Mouse (Mus musculus): ENCODE results near the gene Glrx5. TPM values are rescaled to one million over a fixed set of nuclear protein-coding genes. Genes with fewer than 3 reads are reported as not detected.
A peak's percentile ranks its signal among the peaks of the same experiment; 100 is the strongest.

Gene Glrx5
- total RNA-seq (2021), result 10 to 100 TPM; 60.5 to 69.7 TPM
- long read RNA-seq, experiment 1, transcript Glrx5-201 (2 exons, 2,925 nt), result major isoform, 95 of 129 reads
- long read RNA-seq, experiment 1, partial matches to known transcripts, result 31 of 129 reads
- long read RNA-seq, experiment 1, other reads (novel, unspliced or antisense), result 3 of 129 reads
- long read RNA-seq, experiment 2, transcript Glrx5-201 (2 exons, 2,925 nt), result major isoform, 130 of 161 reads
- long read RNA-seq, experiment 2, partial matches to known transcripts, result 28 of 161 reads
- long read RNA-seq, experiment 2, other reads (novel, unspliced or antisense), result 3 of 161 reads

DNA sequence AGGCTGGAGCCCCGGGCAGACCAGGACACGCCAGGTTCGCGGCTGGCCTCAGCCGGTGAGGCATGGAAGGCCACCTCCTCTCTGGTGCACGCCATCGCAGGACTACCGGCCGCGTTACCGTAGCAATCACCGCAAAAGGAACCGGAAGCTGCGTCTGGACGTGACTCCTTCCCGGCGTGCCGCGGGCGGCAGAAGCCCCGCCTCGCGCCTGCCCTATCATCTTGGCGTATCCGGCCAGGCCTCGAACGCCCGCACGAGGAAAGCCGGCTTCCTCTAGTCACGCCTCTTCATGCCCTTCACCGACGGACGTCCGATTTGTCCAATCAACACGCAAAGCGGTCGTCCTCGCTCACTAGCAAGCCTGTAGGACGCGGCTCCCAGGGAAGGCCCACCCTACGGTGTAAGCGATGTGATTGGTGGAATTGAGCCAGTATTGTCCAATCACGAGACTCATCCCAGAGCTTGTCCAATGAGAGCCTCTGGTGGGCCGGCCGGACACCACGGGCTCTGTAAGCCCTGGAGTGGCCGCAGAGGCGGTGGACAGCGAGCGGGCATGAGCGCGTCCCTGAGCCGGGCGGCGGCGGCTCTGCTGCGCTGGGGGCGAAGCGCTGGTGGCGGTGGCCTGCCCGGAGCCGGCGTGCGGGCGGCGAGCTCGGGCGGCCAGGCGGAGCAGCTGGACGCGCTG is at the start of gene Glrx5:
TSS of gene Glrx5 (plus strand) at position 542 of the 685 bp plus-strand sequence.
- peak; percentile 93 for DNase-seq

DNA sequence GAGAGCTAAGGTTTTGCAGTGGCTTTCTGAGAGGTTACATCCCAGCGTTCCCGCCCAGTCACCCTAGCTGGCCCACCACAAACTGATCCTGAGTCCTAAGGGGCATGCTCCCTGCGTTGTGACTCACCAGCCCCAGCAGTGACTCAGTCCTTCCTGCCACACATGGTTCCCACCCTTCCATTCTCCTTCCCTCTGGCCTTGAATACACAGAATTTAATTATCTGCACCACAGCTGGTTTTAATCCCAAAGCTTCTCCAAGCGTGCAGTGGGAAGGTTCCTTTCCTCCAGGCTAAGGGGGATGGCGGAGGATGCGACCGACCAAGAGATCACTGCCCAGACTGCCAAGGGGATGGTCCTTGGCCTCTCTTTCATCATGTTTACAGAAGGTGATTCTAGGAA is 49.0 kb upstream of the Glrx5 start:
- DNase-seq, result no peak

DNA sequence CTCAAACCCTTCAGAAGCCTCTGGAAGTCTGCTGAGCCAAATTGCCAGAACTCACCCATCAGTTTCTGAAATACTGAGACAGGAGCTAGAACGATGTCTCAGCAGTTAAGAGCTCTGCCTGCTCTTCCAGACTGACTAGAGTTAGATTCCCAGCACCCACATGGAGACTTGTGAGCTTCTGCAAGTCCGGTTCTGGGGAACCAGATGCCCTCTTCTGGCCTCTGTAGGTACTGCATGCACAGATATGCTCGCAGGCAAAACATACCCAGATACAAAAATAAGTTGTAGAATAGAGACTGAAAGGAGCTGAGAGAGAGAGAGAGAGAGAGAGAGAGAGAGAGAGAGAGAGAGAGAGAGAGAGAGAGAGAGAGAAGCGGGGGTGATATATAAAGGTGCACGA is 47.4 kb upstream of the Glrx5 start:
- DNase-seq, result no peak

DNA sequence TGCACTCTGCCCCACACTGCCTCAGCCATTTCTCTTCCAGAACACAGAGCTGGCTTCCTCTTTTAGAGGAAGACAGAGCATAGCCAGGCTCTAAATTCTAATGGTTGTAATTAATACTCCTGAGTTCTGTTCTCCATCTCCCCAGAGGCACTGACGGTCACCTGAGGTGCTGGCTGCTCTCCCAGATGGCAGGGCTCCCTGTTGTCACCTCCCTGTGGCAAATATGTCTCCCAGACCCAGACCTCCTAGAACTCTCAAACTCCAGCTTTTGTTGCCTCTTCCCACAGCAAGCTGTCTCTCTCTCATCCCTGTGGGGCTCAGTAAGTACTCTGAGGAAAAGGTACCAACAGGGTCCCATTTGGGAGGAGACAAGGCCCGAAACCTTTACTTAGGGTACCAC is 46.5 kb upstream of the Glrx5 start:
- no peak for DNase-seq

DNA sequence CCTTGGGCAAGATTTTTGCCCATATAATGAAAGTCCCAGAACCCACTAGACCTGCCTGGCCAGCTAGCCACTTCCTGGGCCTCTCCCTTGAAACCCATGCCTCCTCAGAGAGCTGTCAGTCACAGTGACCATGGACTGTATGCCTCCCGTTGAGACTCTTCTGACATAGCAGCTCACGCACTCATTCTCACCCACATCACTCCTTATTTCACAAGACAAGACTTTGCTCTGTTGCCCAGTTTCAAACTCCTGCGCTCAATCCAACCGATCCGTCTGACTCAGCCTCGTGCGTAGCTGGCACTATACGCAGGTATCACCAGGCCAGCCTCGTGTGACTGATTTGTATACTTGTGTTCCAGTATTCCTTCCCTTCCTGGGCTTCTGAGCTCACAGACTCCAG is 45.7 kb upstream of the Glrx5 start:
- no peak for DNase-seq

DNA sequence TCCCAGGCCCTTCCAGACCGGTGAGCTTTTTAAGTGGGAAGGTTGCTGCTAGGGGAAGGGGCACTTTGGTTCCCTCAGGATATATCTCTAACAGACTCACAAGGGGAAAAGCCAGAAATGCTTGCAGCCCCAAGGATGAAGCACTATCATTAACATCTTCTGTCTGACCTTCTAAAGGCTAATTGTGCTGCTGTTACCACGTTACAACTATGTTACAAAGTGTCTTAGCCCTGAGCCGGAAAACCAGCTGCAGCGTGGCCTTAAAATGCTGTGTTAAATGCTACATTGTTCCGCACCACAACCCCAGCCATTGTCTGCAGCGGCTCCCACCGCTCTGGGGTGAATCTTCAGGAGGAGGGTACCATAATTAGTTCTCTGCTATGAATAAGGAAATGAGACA is 44.6 kb upstream of the Glrx5 start:
- no peak for DNase-seq

DNA sequence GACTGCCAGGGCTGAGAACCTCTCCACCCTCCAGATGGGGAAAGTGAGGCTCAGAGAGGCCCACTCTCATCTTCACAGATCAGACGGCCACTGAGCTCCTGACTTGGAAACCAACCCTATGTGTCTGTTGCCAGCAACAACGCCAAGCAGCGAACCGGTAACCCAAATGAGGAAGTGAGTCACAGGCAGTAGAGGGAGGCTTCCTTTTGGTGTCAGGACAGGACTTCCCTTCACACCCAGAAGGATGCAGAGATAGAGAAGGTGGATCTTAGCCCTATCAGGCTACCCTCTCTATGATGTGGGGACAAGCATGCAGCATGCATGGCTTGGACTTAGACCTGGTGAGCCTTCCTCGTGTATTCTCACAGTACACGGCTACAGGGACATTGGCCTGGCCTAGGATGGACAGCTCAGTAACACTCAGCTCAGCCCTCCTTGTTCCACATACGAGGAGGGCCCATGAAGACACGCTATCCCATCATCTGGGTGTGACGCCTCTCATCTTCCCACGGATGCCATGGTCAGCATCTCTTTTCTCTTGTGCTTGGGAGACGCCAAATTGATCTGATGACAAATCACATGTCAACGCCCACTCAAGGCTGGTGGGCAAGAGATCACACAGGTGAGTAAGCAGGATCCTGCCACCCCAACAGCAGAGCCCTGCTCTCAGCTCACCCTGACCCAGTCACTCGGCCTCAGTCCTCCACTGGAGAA is 41.6 kb upstream of the Glrx5 start:
- DNase-seq, result no peak

DNA sequence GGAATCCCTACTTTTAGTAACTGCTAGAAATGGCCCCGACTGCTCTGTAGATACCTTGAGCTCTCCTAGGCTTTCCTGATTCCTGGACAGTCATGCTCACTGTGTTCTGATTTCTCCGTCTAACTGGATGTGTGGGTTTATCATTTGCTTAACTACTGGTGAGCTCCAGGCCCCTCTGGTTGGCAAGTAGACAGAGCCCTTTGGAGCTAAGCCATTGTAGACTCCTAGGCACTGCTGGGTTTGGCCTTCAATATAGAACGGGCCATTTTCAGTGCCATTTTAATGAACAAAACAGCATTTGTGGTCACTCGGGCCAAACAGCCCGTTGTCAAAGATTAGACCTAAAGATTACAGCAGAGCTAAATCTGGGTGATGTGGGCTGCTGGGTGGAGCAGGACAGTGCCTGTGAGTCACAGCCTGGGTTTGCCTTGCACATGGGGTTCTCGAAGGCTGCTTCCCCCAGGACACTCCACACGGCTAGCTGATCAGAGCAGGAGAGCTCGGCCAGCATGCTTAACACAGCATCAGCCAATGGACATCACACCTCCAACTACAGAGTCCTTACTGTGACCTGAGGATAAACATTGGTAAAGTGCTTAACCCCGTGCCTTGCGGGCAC is 40.3 kb upstream of the Glrx5 start:
- no peak for DNase-seq

DNA sequence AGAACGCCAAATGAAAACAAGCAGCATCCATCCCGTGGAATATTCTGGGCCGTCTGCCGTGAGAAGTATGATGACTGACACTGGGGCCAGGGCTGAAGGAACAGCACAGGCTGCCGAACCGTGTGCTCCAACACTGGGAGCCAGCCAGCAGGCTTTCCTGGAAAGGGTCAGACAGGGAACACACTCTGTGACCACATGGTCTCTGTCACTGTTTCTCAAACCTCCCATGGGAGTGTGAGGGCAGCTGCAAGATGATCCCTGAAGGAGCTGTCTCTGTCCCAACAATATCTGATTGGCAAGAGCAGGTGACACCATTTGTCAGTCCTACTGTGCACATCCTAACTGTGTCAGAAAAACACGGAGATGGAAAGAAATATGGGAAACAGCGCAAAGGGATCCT is 39.6 kb upstream of the Glrx5 start:
- DNase-seq, result peak; percentile 64

DNA sequence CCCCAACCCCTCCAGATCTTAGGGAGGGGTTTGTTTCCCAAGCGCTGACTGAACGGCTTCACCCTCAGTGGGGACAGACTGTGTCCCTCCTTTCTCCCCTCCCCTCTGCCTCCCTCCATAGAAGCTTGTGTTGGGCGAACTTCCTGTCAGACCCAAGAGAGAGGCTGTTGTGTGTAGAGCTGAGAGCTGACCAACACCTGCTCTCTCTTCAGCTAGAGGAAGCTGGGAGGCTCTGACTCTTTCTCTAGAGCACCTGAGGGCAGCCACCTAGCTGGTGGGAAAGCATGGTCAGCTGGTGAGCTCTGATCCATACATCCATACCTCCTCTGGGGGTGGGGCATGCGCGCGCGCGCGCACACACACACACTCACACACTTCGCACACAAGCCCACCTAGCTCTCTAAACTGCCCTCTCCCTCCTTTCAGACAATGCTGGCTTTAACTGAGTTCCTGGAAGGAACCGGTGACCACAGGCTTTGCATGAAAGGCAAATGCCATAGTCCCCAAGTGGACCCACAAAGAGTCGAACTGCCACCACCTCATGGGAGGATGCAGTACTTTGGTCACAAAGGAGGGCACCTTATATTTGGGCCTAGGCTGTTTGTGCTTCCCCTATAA is 37.1 kb upstream of the Glrx5 start:
- no peak for DNase-seq

DNA sequence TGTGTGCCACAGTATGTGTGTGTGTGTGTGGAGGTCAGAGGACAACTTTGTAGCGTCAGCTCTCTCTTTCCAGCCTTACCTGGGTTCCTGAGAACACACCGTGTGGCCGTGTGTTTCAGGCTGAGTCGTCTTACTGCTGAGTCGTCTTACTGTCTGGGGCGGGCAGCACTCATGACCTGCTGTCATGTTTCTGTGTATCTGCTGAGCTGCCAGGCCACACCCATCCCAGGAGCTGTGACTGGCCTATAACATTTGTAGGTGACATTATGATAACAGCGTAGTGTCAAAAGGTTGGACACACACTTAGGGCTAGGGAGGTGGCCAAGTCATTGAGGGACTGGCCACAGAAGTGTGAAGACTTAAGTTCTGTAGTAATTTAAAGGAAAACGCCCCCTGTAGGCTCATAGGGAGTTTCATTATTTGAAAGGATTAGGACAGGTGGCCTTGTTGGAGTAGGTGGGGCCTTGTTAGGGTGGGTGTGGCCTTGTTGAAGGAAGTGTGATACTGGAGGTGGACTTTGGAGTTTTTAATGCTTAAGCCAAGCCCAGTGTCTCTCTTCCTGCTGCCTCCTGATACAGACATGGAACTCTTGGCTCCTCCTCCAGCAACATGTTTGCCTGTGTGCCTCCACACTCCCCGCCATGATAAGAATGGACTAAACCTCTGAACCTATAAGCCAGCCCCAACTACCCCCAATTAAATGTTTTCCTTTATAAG is 36.3 kb upstream of the Glrx5 start:
- DNase-seq, result no peak

DNA sequence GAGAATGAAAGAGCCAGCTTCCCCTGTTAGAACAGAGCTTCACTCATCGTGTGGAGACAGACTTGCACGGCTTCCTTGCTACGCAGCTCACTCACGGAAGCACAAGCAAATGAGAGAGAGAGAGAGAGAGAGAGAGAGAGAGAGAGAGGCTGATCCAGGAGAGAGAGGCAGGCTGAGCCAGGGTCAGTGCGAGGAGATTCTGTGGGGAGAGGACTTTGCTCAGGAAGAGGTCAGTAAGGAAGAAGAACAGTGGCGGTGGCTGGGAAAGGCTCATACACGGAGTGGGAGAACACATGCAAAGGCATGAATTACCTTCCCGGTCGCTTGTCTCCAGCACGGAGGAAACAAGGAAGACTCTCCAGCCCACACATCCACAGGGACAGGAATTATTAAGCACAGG is 35.3 kb upstream of the Glrx5 start:
- no peak for DNase-seq

DNA sequence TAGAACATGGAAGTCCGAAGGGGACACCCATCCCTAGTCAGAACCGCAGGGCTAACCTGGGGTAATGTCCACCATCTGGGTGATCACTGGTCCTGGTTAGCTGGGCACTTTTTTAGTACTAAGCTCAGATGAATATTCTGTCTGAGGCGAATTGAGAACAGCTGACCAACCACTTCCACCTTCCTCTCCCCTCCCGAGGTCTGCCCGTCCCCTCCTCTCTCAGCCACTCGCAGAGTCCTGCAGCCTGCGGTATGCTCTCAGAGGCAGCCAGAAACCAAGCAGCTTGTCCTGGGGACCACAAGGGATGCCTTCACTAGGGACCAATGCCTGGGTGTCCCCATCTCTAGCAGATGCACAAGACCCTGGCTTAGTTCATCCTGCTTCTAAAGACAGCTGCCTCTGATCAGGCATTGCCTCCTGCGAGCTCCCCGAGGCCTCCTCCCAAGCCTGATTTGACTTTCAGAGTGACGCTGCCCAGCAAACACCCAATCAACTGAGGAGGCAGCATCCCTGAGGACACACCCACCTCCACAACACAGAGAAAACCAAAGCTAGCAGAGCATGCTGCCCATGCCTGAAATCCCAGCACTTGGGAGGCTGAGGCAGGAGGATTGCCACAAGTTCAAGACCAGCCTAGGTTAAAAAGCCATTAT is 34.7 kb upstream of the Glrx5 start:
- DNase-seq, result no peak

DNA sequence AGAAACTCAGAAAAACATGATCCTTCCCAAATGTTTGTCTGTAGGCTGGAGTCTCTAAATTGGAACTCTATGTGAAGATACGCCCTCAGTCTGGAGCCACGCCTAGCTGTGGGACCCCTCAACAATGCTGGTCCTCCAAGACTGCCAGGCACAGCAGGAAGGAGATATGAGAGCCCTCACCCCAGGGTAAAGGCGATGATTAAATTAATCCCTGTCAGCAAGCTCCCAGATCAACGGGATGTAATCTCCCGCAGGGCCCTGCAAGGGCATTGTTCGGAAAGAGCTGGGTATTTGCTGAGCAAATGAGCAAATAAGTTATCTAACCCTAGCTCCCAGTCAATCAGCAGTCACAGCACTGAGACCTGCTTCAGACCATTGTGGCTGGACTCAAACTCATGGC is 33.9 kb upstream of the Glrx5 start:
- DNase-seq, result no peak

DNA sequence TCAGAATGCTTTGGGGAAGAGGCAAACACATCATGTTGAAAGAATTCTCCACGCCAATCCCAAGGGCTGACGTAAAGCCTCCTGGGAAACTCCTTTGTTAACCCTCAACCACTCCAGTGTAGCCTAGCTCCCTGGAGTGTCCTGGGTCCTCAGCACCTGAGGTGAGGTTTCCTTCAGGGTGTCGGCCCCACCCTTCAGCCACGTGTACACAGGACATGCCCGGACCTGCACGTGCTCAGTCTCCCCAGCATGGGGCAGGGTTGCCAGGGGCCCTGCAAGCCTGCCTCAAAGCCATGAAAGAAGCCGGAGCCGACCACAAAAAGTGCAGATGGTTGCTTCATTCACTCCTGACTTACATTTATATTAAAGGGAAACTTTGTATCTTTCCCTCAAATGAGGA is 33.3 kb upstream of the Glrx5 start:
- DNase-seq, result no peak

DNA sequence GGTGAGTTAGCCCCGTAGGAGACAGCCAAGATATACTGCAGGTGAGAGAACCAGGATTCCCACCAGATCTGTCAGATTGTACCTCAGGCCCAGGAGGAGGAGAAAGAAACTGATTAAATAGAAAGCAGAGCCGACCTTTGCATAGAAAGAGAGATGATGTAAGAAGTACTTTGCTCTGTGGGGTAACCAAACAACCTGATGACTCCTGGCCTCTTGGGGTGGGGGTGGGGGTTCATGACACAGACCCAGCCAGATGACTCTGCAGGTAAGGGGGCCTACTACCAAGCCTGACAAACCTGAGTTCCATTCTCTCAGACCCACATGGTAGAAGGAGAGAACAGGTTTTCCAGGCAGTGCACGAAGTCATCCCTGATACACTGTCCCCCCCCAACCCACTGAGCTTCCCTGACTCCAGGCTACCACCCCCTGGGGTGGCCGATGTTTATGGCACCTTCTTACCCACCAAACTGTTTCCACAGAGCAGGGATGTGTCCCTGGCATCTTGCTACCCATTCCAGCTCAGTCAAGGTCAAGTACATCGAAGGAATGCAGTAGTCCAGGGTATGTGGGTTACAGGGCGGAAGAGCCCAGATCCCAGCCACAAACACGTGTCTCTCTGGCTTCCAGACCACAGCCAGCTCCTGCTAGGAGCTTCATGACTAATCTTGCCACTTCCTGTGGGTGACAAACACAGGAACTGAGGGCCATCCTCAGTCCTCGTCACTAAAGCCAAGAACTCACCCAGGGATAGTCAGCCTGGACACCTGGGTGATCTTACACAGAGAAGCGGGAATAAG is 31.8 kb upstream of the Glrx5 start:
- DNase-seq, result no peak

DNA sequence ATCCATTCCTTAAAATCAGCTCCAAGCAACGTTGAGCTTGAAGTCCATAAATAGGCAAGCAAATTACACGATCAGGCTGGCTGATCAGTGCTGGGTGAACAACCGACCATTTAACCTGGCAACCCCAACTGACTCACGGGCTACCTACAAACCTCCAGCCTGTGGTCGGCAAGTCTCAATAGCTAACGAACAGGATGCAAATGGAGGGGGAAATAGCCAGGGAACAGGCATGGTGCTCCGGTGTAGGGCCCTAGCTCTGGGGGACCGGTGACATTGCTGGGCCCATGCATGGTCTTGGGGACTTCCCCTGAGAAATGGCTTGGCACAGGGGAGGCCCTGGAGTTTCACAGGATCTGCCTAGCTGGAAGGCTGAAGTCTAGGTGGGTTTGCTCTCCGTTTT is 31.2 kb upstream of the Glrx5 start:
- DNase-seq, result no peak

DNA sequence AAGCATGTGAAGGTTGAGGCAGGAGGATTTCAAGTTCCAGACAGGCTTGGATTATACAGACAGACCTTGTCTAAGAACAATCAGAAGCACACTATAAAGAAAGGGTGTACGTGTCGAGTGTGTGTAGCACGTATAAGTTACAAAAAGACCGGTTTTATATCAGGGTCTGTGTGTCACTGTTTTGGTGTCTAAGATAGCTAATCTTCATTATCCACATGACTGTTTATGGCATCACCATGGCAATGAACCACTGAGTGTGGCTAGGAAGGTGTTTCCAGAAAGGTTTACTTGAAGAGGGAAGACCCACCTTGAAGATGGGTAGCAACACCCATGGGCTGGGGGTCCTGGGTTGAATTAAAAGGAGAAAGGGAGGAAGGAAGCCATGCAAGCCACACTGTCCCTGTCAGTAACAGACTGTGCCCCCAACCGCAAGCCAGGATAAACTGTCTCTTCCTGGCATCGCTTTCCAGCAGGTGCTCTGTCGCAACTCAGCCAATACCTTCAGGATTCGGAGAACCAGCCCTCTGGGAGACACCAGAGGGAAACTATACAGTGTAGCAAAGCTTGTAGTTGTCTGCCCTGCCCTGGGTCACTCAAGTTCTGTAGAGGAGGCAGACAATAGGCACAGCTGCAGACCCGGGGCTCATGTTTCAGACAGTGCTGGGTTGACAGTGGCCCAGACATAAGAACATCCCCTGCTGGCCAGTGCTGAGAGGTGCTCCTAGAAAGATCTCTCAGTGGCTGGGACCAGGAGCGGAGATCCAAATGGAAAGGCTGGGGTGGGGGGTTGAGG is 30.0 kb upstream of the Glrx5 start:
- no peak for DNase-seq

DNA sequence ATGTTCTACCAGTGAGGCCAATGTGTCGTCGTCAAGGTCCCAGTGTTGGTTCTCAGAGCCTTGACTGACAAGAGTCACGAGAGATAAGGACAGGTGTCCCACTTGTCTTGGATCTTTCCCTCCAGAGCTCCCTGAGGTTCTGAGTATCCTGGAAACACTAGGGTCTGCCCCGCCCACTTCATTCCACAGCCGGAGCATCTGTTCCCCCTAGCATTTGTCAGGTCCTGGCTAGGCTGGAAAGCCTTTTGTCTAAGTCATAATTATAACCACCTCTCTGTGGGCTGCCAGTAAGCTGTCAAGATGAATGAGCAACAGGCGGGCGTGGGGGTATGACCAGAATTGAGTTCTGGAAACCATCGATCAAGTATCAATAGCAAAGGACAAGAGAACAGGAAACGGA is 29.3 kb upstream of the Glrx5 start:
- DNase-seq, result no peak

DNA sequence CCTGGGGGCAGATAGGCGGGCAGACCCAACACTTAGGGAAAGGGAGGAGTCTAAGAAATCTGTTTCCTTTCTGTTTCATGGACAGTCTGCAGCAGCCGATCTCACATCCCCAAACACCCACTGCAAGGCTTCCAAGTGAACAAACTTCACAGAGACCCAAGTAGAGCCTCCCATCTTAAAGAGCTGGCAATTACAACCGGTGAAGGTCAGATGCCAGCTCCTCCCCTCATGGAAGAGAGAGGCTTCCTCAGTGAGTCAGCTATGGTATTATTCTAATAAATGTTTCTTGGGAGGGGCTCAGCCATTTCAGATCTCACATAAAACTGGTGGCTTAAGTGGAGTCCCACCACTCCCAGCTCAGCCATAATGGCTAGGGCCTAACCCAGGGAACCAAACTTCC is 28.8 kb upstream of the Glrx5 start:
- no peak for DNase-seq

Measured in gastrocnemius, postnatal 10 days (tissue).